Mouse (Mus musculus): ENCODE measurements around the gene Fam102a.

DNA sequence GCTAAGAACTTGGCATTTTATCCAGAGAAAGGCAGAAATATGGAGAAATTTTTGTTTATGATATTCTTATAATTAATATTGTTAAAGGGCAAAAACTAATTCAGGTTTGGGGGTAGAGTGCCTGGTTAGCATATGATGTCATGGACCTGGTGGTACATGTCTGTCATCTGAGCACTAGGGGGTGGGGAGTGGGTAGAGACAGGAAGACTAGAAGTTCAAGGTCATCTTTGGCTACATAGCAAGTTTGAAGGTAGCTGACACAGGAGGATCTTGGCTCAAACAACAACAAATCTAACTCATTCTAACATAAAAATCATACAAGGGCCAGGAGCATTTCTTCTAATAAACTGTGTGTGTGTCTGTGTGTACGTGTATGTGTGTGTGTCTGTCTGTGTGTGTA lies 6.8 kb upstream of the Fam102a start:
- no peak for TF ChIP-seq CTCF (conservative IDR thresholded peaks at IDR 0.05; ENCODE audit: low read length)
- no peak for TF ChIP-seq POU5F1 (IDR thresholded peaks at IDR 0.05; ENCODE audit: borderline replicate concordance, low read length)
- TF ChIP-seq NANOG (IDR thresholded peaks at IDR 0.05; ENCODE audit: borderline replicate concordance, low read length): no peak

Data from E14TG2a.4 (cell line).